Mouse (Mus musculus) heart, postnatal 0 days (tissue): ENCODE data around the gene Ugt1a6a. TPM values are rescaled to one million over a fixed set of nuclear protein-coding genes. Genes with fewer than 3 reads are reported as not detected.
"Not testable (repeated sequence)": the region's sequence is repeated elsewhere in the genome, so short reads cannot be mapped to it uniquely, and the experiment has no call there.

Experiments
- ATAC-seq: fragments of 200-750 bp; cut with Nextera tagmentation; 2 replicates; pipeline ENCODE4 v1.8.0; 2017; ENCODE audit warnings: low read depth, moderate number of reproducible peaks, moderate library complexity; ENCODE audit not compliant: insufficient read depth
- DNase-seq: peaks from one replicate; pipeline ENCODE4 v3.0.0-alpha.2; 2016; ENCODE audit warnings: low spot score
- H3K27ac ChIP-seq: fragments of 300-500 bp; sonication (generic); 2 replicates; pipeline ENCODE4 v1.5.1; 2014; ENCODE audit warnings: low read depth, mild to moderate bottlenecking
- H3K27me3 ChIP-seq: fragments of 300-500 bp; sonication (generic); 2 replicates; pipeline ENCODE4 v1.6.1; 2014; ENCODE audit warnings: low read length, mixed read lengths; ENCODE audit not compliant: control insufficient read depth, insufficient read depth
- H3K36me3 ChIP-seq: fragments of 300-500 bp; sonication (generic); replicated peaks from 2 replicates; pipeline ENCODE4 v1.6.1; 2014; ENCODE audit warnings: low read length, mixed read lengths; ENCODE audit not compliant: control insufficient read depth, insufficient read depth
- H3K4me1 ChIP-seq: fragments of 300-500 bp; sonication (generic); 2 replicates; pipeline ENCODE4 v1.6.1; 2014; ENCODE audit warnings: antibody characterized with exemption; ENCODE audit not compliant: control insufficient read depth, insufficient read depth
- H3K4me2 ChIP-seq: fragments of 300-500 bp; sonication (generic); 2 replicates; pipeline ENCODE4 v1.6.1; 2014; ENCODE audit warnings: low read depth, mild to moderate bottlenecking, low read length, moderate library complexity
- H3K4me3 ChIP-seq: fragments of 300-500 bp; sonication (generic); 2 replicates; pipeline ENCODE4 v1.5.1; 2014; ENCODE audit warnings: low read depth, low read length
- H3K9ac ChIP-seq: fragments of 300-500 bp; sonication (generic); replicated peaks from 2 replicates; pipeline ENCODE4 v1.6.1; 2014; ENCODE audit warnings: low read depth, low read length, mixed read lengths
- H3K9me3 ChIP-seq: fragments of 300-500 bp; sonication (generic); replicated peaks from 2 replicates; pipeline ENCODE4 v1.6.1; 2016; ENCODE audit warnings: low read length; ENCODE audit not compliant: control insufficient read depth
- CTCF ChIP-seq: IDR thresholded peaks from 2 replicates; pipeline ENCODE4 v1.5.1; 2016; ENCODE audit warnings: antibody characterized with exemption, control low read depth, low read depth
- EP300 ChIP-seq: IDR thresholded peaks from 2 replicates; pipeline ENCODE4 v1.6.1; 2016; ENCODE audit warnings: antibody characterized with exemption, low read depth
- WGBS: fragments of 180-500 bp; shearing (Covaris S2); extraction: QIAGEN DNeasy Blood & Tissue Kit; methylation state at CpG from one replicate; pipeline ENCODE4 v1.1.7; 2014; 5-methylcytosine and 5-hydroxymethylcytosine counted together
- polyA plus RNA-seq: library from polyadenylated mRNA; unstranded; fragments of >200 nt; fragmentation: Nextera tagmentation; extraction: Ambion mirVana; gene quantifications from 2 replicates; pipeline ENCODE4 v1.2.1, GENCODE M21; 2015
- total RNA-seq: library from RNA; depleted of rRNA; stranded (reverse); fragments of >200 nt; gene quantifications from 2 replicates; pipeline ENCODE4 v1.2.3, GENCODE M21; 2014; ENCODE audit warnings: low replicate concordance

The Ugt1a6a gene
- total and polyA plus RNA-seq, 2 experiments from 2014 or later, result 0.66 to 2.2 TPM

DNA sequence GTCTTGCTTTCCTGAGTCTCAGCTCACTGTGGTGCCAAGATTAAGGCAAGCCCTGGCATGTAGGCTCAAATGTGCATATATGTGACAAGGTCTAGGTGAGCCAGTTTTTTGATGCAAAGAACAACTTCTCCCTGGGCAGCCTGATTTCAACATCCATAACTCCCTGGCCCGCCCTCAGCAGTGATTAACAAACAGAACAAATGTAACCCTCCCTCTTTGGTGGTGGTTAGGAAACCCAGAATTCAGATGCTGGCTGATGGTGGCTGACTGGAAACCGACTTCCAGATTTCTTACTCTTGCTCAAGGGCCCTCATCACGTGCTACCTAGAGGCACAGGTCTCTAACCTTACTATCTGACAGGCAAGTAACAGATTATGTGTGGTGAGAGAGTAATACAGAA is 31.6 kb upstream of the Ugt1a6a start, which contains the start of gene Ugt1a6b:
Gene Ugt1a6b (plus strand): TSS at position 234 of the 400 bp plus-strand sequence.
- H3K9ac ChIP-seq, result not testable (repeated sequence)

DNA sequence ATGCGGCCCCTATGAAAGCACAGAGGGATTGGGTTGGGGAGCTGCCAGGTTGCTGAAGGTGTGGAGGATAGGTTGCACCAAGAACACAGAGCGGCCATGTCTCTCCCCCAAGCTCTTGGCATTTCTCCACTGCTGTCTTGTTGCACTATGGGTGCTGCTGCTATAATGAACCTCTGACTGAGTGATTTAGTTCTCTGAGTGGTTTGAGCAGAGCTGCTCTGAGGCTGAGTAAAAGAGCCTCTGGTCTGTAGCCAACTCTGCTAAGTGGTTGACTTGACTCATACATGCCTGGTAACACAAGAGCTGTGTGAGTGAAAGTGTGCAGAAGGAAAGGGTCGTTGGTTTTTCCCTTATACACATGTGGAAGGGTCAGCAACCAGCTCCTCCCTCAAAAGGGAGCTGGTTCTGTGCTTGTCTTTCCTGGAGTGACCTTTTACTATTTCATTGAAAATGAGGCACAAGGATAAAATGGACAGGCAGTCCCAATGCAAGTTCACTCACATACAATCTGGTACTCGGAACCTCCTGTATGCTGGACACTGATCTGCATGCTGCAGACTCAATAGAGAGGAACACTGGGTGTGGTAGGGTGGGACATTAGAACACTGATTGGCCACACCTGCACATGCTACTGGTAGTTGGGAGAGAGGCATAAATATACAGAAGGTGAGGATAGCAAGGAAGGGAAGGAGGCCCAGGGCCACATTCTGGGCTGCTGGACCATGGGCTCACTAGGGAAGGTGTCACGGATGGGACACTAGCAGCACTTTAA is 30.7 kb upstream of the Ugt1a6a start:
- ATAC-seq, result peak; percentile 41; the same call in 1 of the 2 replicates
- H3K4me3 ChIP-seq, H3K4me2 ChIP-seq, H3K9me3 ChIP-seq, H3K9ac ChIP-seq, H3K27ac ChIP-seq, H3K4me1 ChIP-seq, H3K36me3 ChIP-seq, H3K27me3 ChIP-seq: not testable (repeated sequence)
- 57% methylated on average over 4 of the region's 5 CpGs for WGBS
- peak; percentile 19 for DNase-seq

More for the DNA sequence above, 31.6 kb upstream of the Ugt1a6a start, which contains the start of gene Ugt1a6b:
- not testable (repeated sequence) for H3K9me3 ChIP-seq, H3K4me3 ChIP-seq, H3K27ac ChIP-seq, H3K27me3 ChIP-seq, H3K4me1 ChIP-seq, ATAC-seq, H3K4me2 ChIP-seq, DNase-seq, H3K36me3 ChIP-seq
- 42% methylated on average over 3 of the region's 3 CpGs for WGBS

DNA sequence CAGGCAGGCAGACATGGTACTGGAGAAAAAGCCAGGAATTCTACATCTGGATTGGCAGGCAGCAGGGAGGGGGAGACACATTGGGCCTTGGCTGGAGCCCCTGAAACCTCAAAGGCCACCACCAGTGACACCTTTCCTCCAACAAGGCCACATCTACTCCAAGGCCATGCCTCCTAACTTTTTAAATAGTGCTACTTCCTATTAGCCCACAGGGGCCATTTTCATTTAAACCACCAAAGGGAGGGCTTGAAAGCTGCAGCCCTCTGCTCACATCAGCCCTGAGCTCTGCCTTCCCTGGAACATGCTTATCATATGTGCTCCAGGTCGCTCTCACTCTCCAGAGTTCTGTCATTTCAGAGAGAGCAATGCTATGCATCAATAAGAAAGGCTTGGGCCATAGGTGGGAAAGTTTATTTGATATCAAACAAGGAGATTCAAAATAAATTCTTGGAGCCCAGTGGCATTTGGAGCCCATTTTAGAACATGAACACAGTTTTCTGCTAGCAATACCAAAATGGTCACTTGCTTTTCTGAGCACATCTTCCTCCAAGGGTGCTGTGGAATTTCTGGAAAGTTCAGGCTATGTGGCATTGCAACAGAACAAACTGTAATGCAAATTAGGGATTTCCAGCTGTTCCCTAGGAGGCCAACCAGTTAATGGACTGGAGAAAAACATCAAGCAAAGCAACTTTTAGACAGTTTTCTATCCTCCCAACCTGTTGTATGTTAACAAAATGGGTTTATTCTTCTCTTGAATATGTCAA is 29.8 kb upstream of the Ugt1a6a start:
- Histone ChIP-seq H3K4me1 (no peaks in the 10 kb centered on the region), H3K9ac (no peak overlapping the region), H3K9me3 (no peaks in the 10 kb centered on the region), H3K27ac (no peak overlapping the region), H3K27me3 (no peaks in the 10 kb centered on the region), H3K4me3 (no peak overlapping the region), H3K4me2 (no peak overlapping the region), H3K36me3 (no peaks in the 10 kb centered on the region)
- DNase-seq (no peak), ATAC-seq (no peak)
- TF ChIP-seq CTCF, result no peak
- TF ChIP-seq EP300, result no peak
- WGBS, result 89% methylated on average over 1 of the region's 1 CpGs

DNA sequence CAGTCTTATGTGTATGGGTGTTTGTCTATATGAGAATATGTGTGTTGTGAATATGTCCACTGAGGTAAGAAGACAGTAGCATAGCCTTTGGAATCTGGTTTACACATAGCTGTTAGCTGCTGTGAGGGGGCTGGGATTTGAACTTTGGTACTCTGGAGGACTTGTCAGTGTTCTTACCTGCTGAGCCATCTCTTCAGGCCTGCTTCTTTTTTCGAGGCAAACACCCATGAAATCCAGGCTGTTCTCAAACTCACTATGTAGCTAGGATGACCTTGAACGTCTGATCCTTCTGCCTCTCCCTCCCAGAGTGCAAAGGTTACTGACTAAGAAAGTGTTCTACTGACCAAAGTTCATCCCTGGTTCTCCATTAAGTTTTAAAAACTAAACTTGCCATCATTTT is 29.0 kb upstream of the Ugt1a6a start:
- Histone ChIP-seq H3K4me2 (no peak overlapping the region), H3K36me3 (no peaks in the 10 kb centered on the region), H3K9ac (no peak overlapping the region), H3K9me3 (no peaks in the 10 kb centered on the region), H3K27me3 (no peaks in the 10 kb centered on the region), H3K27ac (no peak overlapping the region), H3K4me3 (no peak overlapping the region), H3K4me1 (no peaks in the 10 kb centered on the region)
- no peak for DNase-seq
- ATAC-seq, result no peak
- no peak for TF ChIP-seq CTCF
- TF ChIP-seq EP300, result no peak
- 58% methylated on average over 2 of the region's 2 CpGs for WGBS

DNA sequence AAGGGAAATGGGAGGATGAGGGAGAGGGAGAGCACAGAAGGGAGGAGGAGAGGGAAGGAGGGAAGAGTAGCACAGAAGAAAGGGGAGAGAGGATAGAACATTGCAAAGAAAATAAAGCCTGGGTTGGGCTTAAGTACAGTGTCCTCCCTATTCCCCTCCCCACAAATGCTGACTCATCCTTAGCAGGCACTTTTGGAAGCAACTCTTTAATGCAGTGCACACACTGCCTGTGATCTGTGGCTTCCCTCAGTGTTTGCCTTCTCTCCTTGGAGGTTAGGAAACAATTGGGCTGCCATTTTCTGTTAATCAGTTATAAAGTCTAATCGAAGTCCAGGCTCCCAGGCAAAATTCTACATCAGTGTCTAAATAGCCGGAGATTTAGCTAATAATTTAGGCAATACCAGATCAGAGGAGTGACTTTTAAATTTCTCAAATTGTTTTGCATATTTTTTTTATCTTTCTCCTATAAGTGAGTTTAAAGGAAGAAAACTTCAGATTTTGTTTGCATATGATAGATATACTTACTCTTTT is 25.5 kb upstream of the Ugt1a6a start:
- not testable (repeated sequence) for ATAC-seq, H3K9me3 ChIP-seq, H3K4me3 ChIP-seq, H3K9ac ChIP-seq, H3K4me1 ChIP-seq, H3K27ac ChIP-seq, H3K36me3 ChIP-seq, DNase-seq, H3K4me2 ChIP-seq, H3K27me3 ChIP-seq
- 69% methylated on average over 2 of the region's 2 CpGs for WGBS

DNA sequence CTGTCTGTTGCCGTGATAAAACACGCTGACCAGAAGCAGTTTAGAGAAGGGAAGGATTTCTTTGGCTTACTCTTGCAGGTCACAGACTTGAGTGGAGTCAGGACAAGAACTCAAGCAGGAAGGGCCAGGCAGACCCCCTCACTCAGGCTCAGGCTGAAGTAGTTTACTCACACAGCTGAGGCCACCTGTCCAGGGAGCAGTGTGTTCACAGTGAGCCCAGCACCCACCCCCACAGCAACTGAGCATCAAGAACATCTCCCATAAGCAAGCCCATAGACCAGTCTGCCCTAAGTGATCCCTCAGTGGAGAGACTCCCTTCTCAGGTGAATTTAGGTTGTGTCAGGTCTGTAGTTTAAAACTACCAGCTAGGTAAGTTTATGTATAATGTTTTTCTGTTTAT is 25.0 kb upstream of the Ugt1a6a start:
- WGBS, result 73% methylated on average over 2 of the region's 2 CpGs
- not testable (repeated sequence) for H3K27me3 ChIP-seq, H3K9me3 ChIP-seq, H3K4me2 ChIP-seq, H3K9ac ChIP-seq, H3K4me3 ChIP-seq, ATAC-seq, H3K36me3 ChIP-seq, H3K27ac ChIP-seq, DNase-seq, H3K4me1 ChIP-seq

DNA sequence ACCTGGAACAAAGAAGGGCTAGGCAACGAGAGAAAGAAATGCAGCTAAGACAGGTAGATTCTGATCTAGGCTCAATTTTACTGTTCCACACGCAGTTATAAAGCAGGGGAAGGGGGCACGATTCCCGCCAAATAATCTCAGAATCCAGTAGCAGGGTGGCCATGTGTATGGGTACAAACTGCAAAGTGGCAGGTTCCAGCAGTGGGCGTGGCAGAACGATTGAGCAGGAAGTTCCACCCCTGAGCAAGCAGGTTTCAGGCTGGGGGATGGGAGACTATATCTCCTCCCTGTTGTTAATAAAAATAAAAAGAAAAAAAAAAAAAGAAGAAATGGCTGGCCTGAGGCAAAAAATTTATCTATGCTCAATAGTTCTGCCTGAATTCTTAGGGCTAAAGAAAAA is 21.8 kb upstream of the Ugt1a6a start:
- H3K9me3 ChIP-seq, H3K36me3 ChIP-seq, DNase-seq, H3K4me2 ChIP-seq, H3K27ac ChIP-seq, H3K4me1 ChIP-seq, H3K9ac ChIP-seq, H3K27me3 ChIP-seq, ATAC-seq, H3K4me3 ChIP-seq: not testable (repeated sequence)
- 80% methylated on average over 6 of the region's 6 CpGs for WGBS
